Mouse (Mus musculus): ENCODE data around the gene Egln1.

- no peak for TF ChIP-seq CTCF (IDR thresholded peaks at IDR 0.05; ENCODE audit: extremely low read depth, insufficient read length, insufficient replicate concordance, low read depth, low read length)
- no peak for TF ChIP-seq POLR2A (IDR thresholded peaks at IDR 0.05; ENCODE audit: low read depth, low read length)
These were observed 85.9 kb downstream of the Egln1 start for GRCm38 (mm10) chr8:124863163-124863677.
